Mouse (Mus musculus) heart, postnatal 36 days (tissue): ENCODE measurements at regions not wholly inside any gene's neighbourhood (a gene's known extent, or its start where the extent isn't known, plus 50 kb on each side); places are given as distances from the start of the nearest gene placed in this dataset.

Experiments used
- DNase-seq, 2 experiments: peaks; one replicate each; pipeline ENCODE4 v3.0.0; 2021 to 2022
- intact Hi-C: fragments of 180-260 bp; cut with DNase I; formaldehyde crosslinking; loops from one replicate; pipeline ENCODE4 v1.15.1; 2025

DNA sequence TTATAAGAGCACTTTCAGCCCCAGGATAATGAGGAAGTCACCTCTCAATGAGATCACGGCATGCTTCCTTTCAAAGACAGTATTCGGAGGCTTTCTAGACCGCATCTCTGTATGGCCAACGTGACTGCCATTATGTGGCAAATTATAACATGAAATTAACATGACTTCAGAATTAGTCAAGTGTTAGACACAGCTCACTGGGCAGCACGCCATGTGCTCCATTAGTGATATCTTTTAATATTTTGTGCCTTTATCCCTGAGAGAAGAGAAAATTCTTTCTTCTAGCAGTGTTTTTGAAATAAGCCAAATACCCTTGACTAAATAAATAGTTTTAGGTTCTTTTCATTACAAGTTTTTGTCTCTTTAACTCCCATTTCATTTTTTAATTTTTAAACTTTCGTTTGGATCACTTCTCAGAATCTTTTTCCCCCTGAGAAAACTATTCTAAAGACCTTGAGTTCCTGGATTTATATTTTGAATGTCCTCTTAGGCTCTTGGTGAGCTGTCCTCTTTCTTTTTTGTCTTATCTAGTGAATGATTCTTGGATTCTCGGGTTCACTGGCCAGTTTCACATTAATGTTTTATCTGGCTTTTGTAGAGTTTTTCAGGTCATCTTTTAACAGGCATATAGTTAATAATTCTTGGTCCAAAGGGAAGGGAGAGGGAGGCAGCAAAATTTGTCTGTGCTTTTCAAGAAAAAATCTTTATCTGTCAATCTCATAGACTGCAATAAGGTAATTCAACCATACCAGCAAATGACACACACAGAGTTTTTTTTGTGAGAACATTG, 390.9 kb downstream of the Adamts20 start:
- no peak for DNase-seq
- intact Hi-C loops: no loop called here

DNA sequence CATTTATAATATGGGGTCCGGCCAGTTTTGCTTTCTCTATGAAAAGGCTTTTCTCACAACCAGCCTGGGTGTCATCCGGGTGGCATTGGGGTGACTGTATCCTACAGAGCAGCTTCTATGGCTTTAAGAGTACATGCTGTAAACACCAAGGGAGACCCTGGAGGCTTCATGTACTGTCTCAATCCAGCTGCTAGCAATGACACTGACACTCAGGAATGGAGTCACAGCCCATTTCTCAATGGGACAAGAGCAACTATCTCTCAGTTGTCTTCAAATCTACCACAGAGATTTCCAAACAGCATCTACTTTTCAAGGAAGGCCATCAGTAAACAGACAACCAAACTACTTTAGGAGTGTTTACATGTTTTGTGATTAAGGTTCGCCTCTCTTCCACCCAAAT, 397.5 kb downstream of the Adamts20 start:
- intact Hi-C loops: no loop called here
- no peak for DNase-seq

DNA sequence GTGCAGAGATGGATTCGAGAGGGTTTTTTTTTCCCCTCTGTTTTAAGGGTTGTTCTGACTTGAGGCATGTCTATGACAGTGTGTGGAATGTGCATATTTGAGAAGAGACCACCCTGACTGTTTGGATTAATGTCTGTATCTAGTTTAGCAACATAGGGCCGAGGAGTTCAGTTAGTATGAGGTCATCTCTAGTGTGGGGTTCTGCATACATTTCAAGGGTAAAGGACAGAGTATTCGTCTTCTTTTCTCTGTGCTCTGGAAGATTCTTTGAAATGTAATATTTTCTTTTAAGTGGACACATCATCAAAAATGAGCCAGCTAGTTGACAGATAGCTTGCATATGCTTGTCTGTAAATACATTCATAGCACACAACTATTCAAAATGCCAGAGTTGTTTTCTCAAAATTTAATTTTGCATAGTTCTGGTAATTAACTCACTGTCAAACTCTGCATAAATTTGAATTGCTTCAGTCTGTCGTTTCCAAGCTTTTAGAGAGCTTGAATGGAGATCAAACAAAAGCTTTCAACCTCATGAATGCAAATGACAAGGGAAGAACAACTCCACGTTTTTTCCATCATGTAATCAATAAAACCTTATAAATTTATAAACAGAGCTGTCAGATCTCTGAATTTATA, 415.5 kb downstream of the Adamts20 start:
- intact Hi-C loops: loop anchor here (2.0 kb wide), 1 partner anchor 13 kb away; no protein-coding TSS in a partner anchor
- DNase-seq: no peak

DNA sequence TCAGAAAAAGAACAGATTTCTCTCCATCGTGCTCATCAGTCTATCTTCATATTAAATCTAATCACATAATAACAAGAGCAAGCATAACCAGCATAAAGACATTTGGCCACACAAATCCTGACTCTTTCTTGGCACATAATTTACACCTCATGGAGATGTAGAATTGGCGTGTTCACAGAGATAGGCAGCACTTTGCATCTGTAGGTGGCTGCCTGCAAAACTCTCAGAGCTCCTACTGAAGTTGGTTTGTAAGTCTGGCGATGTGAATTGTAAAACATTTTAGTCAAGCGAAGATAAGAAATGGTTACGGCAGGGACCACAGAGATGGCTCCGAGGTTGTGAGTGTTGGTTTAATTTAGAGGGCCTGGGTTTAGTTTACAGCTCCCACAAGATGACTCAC, 419.0 kb downstream of the Adamts20 start:
- no peak for DNase-seq
- intact Hi-C loops: no loop called here

DNA sequence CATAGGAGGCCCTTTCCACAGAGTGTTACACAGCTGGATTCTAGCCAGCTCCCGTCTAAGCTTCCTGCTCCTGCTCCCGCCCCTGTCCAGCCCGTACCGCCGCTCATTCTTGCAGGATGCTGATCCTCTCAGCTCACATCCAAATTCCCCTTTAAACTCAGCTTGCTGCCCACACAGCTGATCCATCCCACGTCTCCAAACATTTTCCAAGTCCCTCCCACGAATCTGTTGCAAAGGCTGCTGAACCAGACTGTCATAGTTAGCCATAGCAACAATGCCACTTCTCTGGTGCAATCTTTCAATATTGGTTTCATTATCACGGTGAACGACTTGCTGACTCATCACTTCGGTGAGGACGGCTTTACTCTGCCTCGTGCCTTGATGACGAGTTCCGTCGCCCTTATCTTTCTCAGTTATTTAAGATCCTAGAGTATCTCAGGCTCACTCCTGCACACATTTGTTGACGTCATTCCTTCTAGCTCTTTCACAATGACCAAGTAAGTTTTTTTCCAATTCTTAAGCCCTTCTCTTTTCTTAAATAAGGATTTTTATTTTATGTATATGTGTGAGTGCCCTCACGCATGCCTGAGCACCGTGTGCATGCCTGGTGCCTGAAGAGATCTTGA, 420.0 kb downstream of the Adamts20 start:
- peak; percentile 4 to 13 for DNase-seq
- intact Hi-C loops: no loop called here

DNA sequence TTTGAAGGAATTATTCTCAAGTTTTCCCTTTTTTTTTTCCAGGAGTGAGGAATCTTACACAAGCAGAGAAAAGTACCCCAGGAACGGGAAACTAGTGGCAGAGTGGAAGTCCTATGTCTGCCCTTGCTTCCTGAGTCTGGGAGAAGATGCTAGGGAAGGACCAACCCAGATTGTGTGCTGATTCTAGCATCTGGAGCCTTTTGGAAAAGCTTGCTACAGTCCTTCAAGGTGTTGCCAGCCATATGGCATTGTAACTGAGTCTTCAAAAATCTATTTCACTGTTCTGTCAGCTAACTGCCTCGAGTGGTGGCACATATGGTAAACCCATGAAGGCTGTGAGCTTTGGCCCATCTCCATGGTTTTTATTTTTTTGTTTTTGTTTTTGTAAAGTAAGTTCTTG, 432.3 kb downstream of the Adamts20 start:
- intact Hi-C loops: no loop called here
- DNase-seq: no peak

DNA sequence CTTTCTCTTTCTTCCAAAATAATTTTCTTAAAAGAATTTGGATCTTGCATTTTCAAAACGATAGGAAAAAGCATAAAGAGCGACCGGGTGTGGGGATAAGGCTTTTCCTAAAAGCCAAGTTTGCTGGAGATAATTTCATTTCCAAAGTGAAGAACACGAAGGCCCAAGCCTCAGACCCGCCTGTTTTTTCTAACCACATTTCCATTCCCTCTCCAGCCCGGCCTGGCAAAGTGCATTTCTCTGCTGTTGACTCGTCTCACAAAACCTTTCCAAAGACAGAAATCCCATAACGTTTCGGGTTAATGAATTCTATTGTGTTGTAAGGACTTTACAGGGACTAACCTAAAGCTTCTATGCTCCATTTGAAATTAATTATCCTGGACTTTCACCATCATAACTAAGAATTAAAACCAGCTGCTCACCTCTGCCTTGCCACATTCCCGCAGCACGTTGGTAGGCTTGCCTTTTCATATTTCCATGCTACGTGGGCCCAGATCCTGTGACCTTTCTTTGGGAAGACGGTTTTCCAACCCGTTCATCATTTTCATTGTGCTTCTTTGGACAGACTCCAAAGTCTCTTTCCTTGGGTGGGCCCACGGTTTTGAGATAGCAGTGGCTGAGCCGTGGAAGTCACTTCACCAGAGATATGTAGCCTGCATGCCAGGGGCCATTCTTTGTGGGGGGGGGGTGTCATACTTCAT, 430.5 kb upstream of the Prickle1 start:
- DNase-seq: no peak
- intact Hi-C loops: no loop called here

DNA sequence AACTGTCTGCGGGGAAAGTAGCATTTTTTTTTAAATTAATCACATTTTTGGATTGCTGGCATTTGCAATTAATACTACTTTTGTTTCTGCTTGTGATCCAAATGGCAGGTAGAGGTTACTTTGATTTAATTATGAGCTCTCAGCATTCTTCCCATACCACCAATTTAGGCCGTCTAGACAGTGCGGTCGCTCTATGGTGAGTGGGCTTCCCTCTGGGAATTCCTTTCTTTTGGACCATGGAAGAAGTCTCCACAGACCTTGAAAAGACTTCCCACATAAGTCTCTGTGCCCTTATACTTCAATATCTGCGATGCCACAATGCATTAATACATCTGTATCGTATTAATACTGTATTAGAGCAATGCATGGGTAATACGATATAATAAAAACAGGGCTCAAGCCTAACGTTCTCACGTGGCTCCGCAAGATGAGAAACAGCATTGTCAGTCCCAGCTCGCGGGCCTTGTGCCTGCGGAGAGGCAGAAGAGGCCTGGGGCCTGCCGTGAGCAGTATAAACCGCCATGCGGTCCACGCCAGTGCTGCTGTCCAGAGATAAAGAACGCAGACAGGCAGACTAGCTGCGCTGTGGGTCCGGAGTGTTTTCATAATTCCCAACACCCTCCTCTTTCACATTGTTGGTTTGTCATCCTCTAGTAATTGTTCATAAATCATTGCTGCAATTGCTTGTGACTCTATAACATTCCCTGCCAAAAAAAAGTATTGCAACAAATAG, 429.7 kb upstream of the Prickle1 start:
- intact Hi-C loops: no loop called here
- no peak for DNase-seq

DNA sequence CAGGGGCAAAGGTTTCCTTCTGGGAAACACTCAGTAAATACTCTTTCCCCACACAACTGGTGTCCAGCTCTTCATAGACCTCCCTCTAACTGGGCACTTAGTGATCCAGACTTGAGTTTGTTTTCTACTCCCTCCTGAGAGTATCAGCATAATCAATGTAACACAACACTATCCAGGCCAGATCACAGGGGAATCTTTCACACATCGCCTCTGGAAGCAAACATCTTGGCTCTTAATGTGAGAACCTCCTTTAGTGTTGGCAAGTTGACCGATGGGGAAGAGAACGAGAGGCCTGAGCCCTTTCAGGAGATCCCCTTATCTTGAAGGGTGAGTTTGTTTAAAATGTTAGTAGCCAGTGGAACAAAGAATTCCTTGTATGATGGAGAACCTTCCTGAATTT, 429.1 kb upstream of the Prickle1 start:
- no peak for DNase-seq
- intact Hi-C loops: no loop called here

DNA sequence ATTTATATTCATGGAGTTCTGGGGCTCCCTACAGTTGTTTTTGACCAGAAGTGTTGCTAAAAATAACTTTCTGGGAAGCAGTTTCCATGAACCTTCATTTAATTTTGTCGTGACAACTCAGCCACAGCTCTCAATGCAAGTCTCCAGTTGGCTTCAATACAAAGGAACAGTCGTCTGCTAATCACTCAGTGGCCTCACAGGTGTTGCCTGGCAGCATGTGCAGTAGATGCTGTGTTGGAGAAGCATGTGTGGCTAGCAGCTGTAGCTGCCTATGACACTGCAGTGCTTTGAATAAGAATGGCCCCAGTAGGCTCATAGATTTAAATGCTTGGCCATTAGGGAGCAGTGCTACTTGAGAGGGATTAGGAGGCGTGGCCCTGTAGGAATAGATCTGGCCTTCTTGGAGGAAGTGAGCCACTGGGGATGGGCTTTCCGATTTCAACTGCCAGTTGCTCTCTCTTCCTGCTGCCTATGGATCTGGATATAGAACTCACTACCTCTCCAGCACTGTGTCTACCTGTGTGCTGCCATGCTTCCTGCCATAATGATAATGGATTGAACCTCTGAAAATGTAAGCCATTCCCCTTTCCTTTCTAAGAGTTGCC, 428.5 kb upstream of the Prickle1 start:
- intact Hi-C loops: no loop called here
- DNase-seq: no peak

DNA sequence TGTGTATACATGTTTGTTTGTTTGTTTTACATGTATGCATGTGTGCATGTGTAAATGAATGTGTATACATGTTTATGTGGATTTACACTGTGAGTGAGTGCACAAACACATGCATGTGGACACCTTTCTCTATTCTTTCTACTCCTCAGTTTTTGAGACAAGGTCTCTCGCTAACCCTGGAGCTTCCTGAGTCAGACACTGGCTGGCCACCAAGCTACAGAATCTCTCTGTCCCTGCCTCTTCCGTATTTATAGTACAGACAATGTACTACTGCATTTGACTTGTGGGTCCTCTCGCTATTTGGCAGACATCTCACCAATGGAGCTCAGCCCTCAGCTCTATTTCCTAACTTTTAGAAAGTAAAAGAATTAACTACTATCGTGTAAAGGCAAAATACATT, 427.8 kb upstream of the Prickle1 start:
- intact Hi-C loops: no loop called here
- DNase-seq: no peak

DNA sequence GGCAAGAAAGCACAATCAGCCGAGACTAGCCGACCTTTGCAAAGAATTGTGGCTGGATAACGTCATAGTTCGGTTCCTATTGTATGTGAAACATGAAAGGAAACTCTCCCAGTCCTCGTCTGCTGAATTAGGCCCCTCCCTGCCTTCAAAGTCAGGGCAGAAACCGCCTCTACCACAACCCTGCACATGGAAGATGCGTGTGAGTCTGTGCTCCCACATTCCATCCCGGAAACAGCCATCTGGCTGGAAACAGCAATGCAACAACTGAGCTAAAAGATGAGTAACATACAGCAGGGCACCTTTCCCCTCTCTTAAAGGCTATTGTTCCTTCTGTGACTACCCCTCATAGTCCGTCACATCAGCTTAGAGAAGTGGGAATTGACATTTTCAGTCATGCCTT, 422.1 kb upstream of the Prickle1 start:
- DNase-seq: no peak

DNA sequence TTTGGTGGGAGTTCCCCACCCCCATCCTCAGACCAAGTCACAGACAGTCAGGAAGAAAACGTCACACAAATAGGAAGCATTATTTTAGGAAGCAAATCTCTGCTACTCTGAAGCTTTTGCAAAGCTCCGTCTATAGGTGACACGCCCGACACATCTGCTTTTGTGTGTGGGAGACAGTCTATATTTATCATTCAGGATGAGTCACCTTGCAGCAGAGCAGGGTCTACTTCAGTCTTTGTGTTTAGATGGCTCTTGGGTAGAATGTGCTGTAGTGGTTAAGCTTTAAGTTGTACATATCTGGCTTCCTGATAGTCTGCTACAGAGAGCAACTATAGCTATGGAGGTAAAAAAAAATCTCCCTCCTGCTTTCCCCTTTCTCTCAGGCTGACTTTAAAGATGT, 415.8 kb upstream of the Prickle1 start:
- DNase-seq: no peak
- intact Hi-C loops: no loop called here

More for the DNA sequence above, 422.1 kb upstream of the Prickle1 start:
- intact Hi-C loops: no loop called here

DNA sequence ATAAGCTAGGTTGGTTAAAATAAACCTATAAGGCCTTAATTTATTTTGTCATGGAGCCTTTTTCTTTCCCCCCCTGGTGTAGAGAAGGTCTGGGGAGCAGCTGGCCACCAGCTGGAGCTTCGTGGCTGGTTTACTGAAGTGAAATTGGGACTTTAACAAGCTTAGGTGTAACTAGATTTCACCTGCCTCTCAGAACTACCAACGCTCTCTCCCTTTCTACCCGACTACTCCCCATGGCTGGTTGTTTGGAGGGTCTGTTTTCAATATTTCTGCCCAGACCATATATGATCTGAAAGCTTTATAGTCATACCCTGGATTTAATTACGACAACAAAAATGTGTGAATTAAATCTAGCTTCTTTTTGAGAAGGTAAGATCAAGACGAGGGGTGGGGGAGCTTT, 410.4 kb upstream of the Prickle1 start:
- intact Hi-C loops: no loop called here
- no peak for DNase-seq

DNA sequence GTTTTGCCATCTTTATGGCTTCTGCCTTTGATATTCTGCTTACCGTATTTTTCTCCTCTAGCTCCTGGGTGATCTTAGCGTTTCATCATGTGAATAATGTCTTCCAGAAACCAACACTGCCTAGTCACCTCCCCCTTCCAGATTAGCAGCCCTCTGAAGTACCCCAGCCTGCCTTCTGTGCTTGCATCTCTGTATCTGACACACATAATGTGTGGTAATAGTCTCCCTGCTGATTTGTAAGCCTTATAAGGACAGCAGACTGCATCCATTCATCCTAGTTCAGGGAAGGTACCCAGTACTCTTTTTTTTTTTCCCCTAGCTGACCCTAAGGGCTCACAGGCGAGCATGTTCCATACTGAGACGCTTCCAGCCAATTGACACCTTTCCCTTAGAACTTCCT, 409.2 kb upstream of the Prickle1 start:
- intact Hi-C loops: no loop called here
- DNase-seq: no peak

DNA sequence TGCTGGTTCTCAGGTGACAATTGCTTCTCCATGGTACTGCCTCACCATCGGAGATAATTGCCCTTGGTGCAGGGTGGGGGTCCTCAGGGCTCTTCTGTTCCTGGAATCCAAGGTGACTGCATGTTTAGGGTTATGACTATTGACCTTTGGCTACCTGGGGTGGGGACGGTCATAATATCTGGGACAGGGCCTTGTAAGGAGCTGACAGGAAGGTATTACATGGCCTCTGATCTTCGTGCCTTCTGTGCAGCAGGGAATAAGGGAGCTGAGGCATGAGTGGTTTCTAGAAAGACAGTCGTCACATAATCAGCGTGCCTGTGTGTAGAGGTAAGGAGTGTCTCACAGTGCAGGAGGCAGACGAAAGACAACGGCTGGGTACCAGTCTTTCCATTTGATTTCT, 407.5 kb upstream of the Prickle1 start:
- no peak for DNase-seq
- intact Hi-C loops: no loop called here

DNA sequence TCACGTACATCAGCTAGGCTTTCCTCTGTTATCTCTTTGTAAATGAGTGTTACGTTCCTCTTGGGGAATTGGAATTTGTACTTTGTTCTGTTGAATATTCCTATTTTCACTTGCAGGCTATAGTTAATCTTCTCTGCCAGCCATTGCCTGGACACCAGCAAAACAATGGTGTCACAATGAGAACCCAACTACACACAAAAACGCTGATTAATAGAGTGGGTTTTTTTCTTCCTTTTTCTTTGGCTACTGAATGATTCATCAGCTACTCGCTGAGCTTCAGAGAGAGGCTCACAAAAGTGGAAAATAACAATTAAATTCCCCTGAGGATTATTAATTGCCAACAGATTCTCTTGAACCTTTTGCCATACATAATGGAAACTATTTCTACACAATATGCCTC, 398.9 kb upstream of the Prickle1 start:
- no peak for DNase-seq
- intact Hi-C loops: no loop called here

DNA sequence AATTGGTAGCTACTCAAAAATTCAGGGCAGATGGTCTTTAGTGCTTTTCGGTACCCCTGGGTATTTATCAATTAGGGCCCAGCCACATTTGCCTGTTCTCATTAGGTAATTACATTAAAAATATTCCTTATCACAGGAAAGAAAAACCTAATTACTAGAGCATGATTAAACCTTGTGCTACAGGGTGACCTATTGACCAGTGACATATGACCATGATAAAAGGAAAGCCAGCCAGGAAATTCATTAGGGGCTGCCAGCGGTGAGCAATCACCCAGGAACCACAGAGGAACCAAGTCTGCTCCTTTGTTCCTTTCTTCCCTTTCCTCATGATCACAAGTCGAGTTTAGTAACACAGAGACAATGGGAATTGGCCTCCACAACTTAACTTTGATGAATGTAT, 394.4 kb upstream of the Prickle1 start:
- no peak for DNase-seq
- intact Hi-C loops: no loop called here

DNA sequence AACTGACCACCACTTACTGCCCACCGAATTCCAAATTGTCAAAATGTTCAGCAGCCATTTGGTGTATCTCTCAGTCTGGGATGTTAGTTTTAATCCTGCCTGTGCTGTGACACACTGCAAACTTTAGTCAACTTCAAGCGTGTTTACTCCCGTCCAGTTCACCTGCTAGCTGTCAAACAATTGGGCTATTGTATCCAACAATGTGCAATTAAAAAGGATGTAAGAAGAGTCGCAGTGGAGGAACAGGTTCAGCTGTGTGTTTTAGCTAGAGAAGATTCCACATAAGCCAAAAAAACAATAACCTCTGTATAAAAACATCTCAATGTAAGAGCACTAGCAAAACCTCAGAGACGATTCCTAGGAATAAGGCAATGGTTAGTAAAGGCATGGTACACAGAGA, 392.7 kb upstream of the Prickle1 start:
- DNase-seq: no peak
- intact Hi-C loops: no loop called here

DNA sequence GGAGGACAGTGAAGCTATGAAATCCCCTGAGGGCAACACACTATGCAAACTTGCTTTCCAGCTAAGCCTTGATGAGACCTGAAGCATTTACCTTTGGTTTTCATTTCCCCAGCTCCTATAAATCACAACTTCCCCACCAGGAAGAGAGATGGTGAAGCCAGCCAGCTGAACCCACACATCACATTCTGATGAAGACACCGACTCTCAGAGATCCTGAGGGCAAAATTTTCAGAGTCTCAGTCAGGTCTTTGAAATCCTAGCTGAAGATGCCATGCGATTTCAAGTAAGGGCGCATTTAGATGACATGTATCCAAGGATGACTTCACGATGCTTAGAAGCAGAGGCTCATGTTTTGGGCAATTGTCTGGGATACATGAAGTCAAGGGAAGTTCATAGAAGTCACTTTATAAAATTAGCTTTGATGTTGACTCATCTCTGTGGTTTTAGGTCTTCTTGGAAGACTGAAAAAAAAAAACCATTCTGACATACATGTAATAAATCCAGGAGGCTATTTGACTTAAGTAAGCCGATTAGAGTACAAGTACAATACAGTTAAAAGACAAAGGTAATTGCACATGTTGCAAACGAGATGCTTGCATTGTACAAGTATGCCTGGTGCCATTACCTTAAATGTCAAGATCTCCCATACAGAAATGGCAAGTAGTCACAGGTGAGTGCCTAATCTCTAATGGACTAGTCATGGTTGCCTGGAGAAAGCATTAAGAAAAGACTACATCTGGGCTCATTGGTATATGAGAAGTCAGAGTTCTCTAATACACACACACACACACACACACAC, 391.1 kb upstream of the Prickle1 start:
- intact Hi-C loops: no loop called here
- DNase-seq: no peak
